Mouse (Mus musculus): ENCODE measurements around the gene Olfr93. TPM values are rescaled to one million over a fixed set of nuclear protein-coding genes. Genes with fewer than 3 reads are reported as not detected.
"Not testable (repeated sequence)": the region's sequence is repeated elsewhere in the genome, so short reads cannot be mapped to it uniquely, and the experiment has no call there.

Gene Olfr93
- total and polyA plus RNA-seq, 2 experiments from 2014 or later, result not detected

DNA sequence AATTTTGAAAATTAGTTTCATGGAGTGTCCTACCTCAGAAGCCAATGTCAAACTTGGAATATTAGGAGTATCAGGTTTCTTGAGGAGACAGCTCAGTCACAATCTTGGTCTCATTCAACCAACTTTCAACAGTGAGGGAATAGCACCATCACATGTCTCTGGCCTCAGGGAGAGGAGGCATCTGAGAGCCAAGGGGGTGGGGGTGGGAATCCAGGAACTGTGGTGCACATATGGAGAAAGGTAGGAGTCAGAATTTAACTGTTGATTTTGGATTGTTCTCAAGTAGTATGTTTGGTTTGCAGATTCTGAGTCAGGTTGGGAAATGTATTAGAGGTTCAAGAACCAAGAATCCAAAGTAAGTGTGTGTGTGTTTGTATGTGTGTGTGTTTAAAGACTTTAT is 31.7 kb upstream of the Olfr93 start:
- no peak for DNase-seq
- H3K4me1 ChIP-seq (ENCODE audit: insufficient read depth), result no peaks in the 10 kb centered on the region
- no peak overlapping the region for H3K9ac ChIP-seq
- ATAC-seq, result no peak
- no peak overlapping the region for H3K4me2 ChIP-seq (ENCODE audit: low read depth)
- no peaks in the 10 kb centered on the region for H3K9me3 ChIP-seq (ENCODE audit: low read length)
- TF ChIP-seq CTCF (IDR thresholded peaks at IDR 0.05; ENCODE audit: low read depth), result no peak
- no peak overlapping the region for H3K27ac ChIP-seq (ENCODE audit: low read depth, low read length)
- H3K4me3 ChIP-seq (ENCODE audit: low read depth, low read length), result no peak overlapping the region
- no peaks in the 10 kb centered on the region for H3K36me3 ChIP-seq (ENCODE audit: insufficient read depth)
- peaks cover 9% of the 10 kb centered on the region for H3K27me3 ChIP-seq (ENCODE audit: insufficient read depth, low read length)

DNA sequence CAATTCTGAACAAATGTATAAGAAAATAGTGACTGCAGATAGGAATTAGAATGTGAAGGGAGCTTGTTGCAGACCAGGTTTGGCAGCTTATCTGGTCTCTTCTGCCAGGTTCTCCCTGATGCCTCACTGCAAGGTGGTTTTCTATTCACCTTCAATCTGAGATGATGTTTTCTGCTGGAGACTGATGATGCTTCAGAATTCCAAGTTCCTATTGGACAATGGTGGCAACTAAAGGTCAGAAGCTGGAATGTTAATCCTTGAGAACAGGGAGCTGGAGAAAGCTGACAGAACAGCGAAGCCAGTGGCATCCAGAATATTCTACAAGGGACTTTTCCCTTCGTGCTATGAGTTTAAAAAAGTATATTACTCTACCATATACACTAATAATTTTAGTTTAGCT is 29.4 kb upstream of the Olfr93 start:
- Histone ChIP-seq H3K27me3 (ENCODE audit: insufficient read depth, low read length) (no peaks in the 10 kb centered on the region), H3K4me2 (ENCODE audit: low read depth) (no peak overlapping the region), H3K36me3 (ENCODE audit: insufficient read depth) (no peaks in the 10 kb centered on the region), H3K9me3 (ENCODE audit: low read length) (no peaks in the 10 kb centered on the region), H3K9ac (no peak overlapping the region), H3K27ac (ENCODE audit: low read depth, low read length) (no peak overlapping the region), H3K4me1 (ENCODE audit: insufficient read depth) (no peaks in the 10 kb centered on the region), H3K4me3 (ENCODE audit: low read depth, low read length) (no peak overlapping the region)
- WGBS, result 25% methylated on average over 2 of the region's 2 CpGs
- TF ChIP-seq CTCF (IDR thresholded peaks at IDR 0.05; ENCODE audit: low read depth), result no peak
- ATAC-seq (no peak), DNase-seq (peak; percentile 34)

DNA sequence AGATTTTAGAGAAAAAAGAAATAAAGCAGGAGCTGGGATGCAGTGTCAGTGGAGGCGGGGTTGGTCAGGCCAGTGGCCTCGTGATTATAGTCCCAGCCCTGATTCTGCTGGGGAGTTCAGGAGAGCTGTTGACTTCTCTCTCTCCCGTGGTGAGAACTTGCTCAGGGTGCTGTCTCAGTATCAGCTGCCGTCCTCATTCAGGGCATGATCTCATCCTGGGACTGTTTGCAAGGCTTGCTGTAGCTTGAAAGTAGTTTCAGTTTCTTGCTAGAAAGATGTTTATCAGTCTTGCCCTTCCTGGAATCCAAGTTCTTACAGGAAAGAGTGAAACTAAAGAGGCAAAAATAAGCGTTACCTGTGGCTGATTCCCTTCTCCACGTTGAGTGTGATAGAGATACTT is 24.2 kb upstream of the Olfr93 start:
- Histone ChIP-seq H3K4me2 (ENCODE audit: low read depth) (no peak overlapping the region), H3K9me3 (ENCODE audit: low read length) (no peaks in the 10 kb centered on the region), H3K9ac (no peak overlapping the region), H3K4me3 (ENCODE audit: low read depth, low read length) (no peak overlapping the region), H3K36me3 (ENCODE audit: insufficient read depth) (no peaks in the 10 kb centered on the region), H3K27me3 (ENCODE audit: insufficient read depth, low read length) (no peaks in the 10 kb centered on the region), H3K4me1 (ENCODE audit: insufficient read depth) (no peaks in the 10 kb centered on the region), H3K27ac (ENCODE audit: low read depth, low read length) (no peak overlapping the region)
- no peak for TF ChIP-seq CTCF (IDR thresholded peaks at IDR 0.05; ENCODE audit: low read depth)
- 51% methylated on average over 6 of the region's 6 CpGs for WGBS
- DNase-seq (no peak), ATAC-seq (no peak)

DNA sequence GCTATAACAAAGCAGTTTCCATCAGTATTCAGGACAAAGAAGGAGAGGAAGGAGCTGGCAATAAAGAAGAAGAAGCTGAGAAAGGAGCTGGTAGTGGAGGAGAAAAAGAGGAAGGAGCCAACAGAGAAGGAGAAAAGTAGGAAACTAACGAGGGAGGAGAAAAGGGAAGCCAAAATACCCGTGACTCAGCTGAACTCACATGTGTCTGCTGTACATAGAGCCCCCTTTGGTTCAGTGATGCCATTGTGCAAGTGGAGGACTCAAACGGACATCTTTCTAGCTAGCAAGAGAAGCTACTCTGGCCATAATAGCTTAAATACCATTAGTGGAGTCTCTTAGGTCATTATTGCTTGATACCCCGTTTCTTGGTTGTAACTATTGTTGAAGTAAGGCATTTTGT is 29.9 kb downstream of the Olfr93 start:
- H3K9me3 ChIP-seq (ENCODE audit: low read length); H3K36me3 ChIP-seq (ENCODE audit: insufficient read depth); DNase-seq; H3K27ac ChIP-seq (ENCODE audit: low read depth, low read length); H3K4me3 ChIP-seq (ENCODE audit: low read depth, low read length); H3K4me1 ChIP-seq (ENCODE audit: insufficient read depth); H3K27me3 ChIP-seq (ENCODE audit: insufficient read depth, low read length); ATAC-seq; H3K4me2 ChIP-seq (ENCODE audit: low read depth); H3K9ac ChIP-seq: not testable (repeated sequence)
- WGBS, result 60% methylated on average over 4 of the region's 4 CpGs

DNA sequence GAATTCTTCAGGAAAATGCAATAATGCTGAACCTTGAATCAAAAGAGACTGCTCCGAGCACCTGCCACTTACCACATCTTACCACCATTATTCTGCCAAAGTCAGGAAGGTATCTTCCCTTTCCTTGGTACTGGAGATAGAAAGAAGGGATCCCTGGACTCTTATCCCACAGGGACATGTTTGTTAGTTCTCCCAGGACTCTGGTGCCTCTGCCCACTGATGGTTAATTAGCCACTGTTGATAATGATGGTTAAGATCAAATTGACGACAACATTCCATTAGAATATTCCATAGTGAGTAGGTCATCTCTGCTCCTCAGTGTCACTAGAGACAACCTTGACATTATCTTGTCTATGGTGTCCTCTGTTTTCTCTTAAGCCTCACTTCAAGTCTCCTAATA is 41.3 kb downstream of the Olfr93 start, which contains the start of gene Olfr92:
Gene Olfr92 (minus strand): TSS at position 101 of the 400 bp plus-strand sequence.
- DNase-seq, result no peak
- Histone ChIP-seq H3K27me3 (ENCODE audit: insufficient read depth, low read length) (no peaks in the 10 kb centered on the region), H3K27ac (ENCODE audit: low read depth, low read length) (no peak within 1 kb of the TSS), H3K9ac (no peak within 1 kb of the TSS), H3K4me2 (ENCODE audit: low read depth) (no peak within 1 kb of the TSS), H3K4me1 (ENCODE audit: insufficient read depth) (no peaks in the 10 kb centered on the region), H3K36me3 (ENCODE audit: insufficient read depth) (no peaks in the 10 kb centered on the region), H3K9me3 (ENCODE audit: low read length) (no peaks in the 10 kb centered on the region), H3K4me3 (ENCODE audit: low read depth, low read length) (no peak within 1 kb of the TSS)
- no peak for TF ChIP-seq CTCF (IDR thresholded peaks at IDR 0.05; ENCODE audit: low read depth)
- no peak for ATAC-seq
- 93% methylated on average over 2 of the region's 2 CpGs for WGBS

DNA sequence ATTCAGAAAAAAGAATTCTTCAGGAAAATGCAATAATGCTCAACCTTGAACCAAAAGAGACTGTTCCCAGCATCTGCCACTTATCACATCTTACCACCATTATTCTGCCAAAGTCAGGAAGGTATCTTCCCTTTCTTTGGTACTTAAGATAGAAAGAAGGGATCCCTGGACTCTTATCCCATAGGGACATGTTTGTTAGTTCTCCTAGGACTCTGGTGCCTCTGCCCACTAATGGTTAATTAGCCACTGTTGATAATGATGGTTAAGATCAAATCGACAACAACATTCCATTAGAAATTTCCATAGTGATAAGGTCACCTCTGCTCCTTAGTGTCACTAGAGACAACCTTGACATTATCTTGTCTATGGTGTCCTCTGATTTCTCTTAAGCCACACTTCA is 63.1 kb downstream of the Olfr93 start, which contains the start of gene Olfr91:
Gene Olfr91 (minus strand): TSS at position 101 of the 400 bp plus-strand sequence.
- Histone ChIP-seq H3K36me3 (ENCODE audit: insufficient read depth) (no peaks in the 10 kb centered on the region), H3K27me3 (ENCODE audit: insufficient read depth, low read length) (no peaks in the 10 kb centered on the region), H3K4me3 (ENCODE audit: low read depth, low read length) (no peak within 1 kb of the TSS), H3K27ac (ENCODE audit: low read depth, low read length) (no peak within 1 kb of the TSS), H3K4me1 (ENCODE audit: insufficient read depth) (no peaks in the 10 kb centered on the region), H3K9ac (no peak within 1 kb of the TSS), H3K4me2 (ENCODE audit: low read depth) (no peak within 1 kb of the TSS), H3K9me3 (ENCODE audit: low read length) (no peaks in the 10 kb centered on the region)
- no peak for ATAC-seq
- TF ChIP-seq CTCF (IDR thresholded peaks at IDR 0.05; ENCODE audit: low read depth), result no peak
- WGBS, result 83% methylated on average over 1 of the region's 1 CpGs
- no peak for DNase-seq

DNA sequence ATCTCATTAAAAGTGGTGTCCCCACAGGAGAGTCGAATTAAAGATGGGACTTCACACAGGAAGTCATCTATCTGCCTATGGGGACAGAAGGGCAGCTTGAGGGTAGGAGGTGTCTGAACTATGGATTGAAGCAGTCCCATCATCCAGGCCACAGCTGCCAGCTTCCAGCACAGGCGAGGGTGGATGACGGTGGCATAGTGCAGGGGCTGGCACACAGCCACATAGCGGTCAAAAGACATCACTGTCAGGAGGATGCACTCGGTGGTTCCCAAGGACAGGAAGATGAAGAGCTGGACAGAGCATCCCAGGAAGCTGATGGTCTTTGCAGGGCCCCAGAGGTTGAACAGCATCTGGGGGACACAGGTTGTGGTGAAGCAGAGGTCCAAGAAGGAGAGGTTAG is 68.0 kb downstream of the Olfr93 start:
- no peaks in the 10 kb centered on the region for H3K9me3 ChIP-seq (ENCODE audit: low read length)
- ATAC-seq (no peak), DNase-seq (no peak)
- no peak overlapping the region for H3K27ac ChIP-seq (ENCODE audit: low read depth, low read length)
- no peaks in the 10 kb centered on the region for H3K36me3 ChIP-seq (ENCODE audit: insufficient read depth)
- H3K4me2 ChIP-seq (ENCODE audit: low read depth), result no peak overlapping the region
- TF ChIP-seq CTCF (IDR thresholded peaks at IDR 0.05; ENCODE audit: low read depth), result no peak
- no peak overlapping the region for H3K9ac ChIP-seq
- 76% methylated on average over 5 of the region's 5 CpGs for WGBS
- no peaks in the 10 kb centered on the region for H3K4me1 ChIP-seq (ENCODE audit: insufficient read depth)
- no peak overlapping the region for H3K4me3 ChIP-seq (ENCODE audit: low read depth, low read length)
- H3K27me3 ChIP-seq (ENCODE audit: insufficient read depth, low read length), result no peaks in the 10 kb centered on the region

DNA sequence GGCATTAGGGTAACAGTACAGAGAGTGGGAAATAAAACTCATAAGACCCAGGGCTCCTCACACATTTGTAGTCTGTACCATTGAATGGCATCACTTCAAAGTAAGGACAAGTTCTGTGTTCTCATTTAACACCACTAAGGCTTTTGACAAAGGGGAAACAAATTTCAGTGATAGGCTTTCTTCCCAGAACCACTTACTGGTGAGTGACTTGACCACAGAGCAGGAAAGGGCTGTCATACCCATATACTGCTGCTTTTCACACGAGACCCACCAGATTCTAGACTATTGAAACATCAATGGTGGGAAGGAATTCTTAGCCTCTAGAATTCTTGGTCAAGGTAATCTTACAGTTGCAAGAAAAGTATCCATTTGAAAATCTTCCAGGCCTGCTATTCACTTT is 69.1 kb downstream of the Olfr93 start:
- no peak overlapping the region for H3K9ac ChIP-seq
- H3K4me3 ChIP-seq (ENCODE audit: low read depth, low read length), result no peak overlapping the region
- H3K36me3 ChIP-seq (ENCODE audit: insufficient read depth), result no peaks in the 10 kb centered on the region
- no peaks in the 10 kb centered on the region for H3K4me1 ChIP-seq (ENCODE audit: insufficient read depth)
- no peaks in the 10 kb centered on the region for H3K9me3 ChIP-seq (ENCODE audit: low read length)
- no peak overlapping the region for H3K4me2 ChIP-seq (ENCODE audit: low read depth)
- TF ChIP-seq CTCF (IDR thresholded peaks at IDR 0.05; ENCODE audit: low read depth), result no peak
- DNase-seq (no peak), ATAC-seq (no peak)
- 81% methylated on average over 1 of the region's 1 CpGs for WGBS
- H3K27me3 ChIP-seq (ENCODE audit: insufficient read depth, low read length), result no peaks in the 10 kb centered on the region
- no peak overlapping the region for H3K27ac ChIP-seq (ENCODE audit: low read depth, low read length)

Other genes starting within 250 kb of the Olfr93 start
- 1.8 and 2.5 TPM in 2 replicates for gene Rnf39, start 218.6 kb downstream of the Olfr93 start, total RNA-seq (2014; rRNA removed)
- gene Rnf39, start 218.6 kb downstream of the Olfr93 start, polyA plus RNA-seq (2015; fragmentation: Nextera tagmentation; extraction: Ambion mirVana), result 1.1 and 2.4 TPM in 2 replicates
- gene Ppp1r11, start 209.8 kb downstream of the Olfr93 start, total RNA-seq (2014; rRNA removed), result 72.3 and 82.2 TPM in 2 replicates
- gene Ppp1r11, start 209.8 kb downstream of the Olfr93 start, polyA plus RNA-seq (2015; fragmentation: Nextera tagmentation; extraction: Ambion mirVana), result 157 and 183 TPM in 2 replicates
- gene Znrd1, start 202.9 kb downstream of the Olfr93 start, total RNA-seq (2014; rRNA removed), result 28.6 and 35.0 TPM in 2 replicates
- gene Znrd1, start 202.9 kb downstream of the Olfr93 start, polyA plus RNA-seq (2015; fragmentation: Nextera tagmentation; extraction: Ambion mirVana), result 48.8 and 56.5 TPM in 2 replicates
- 2.0 and 3.4 TPM in 2 replicates for gene Znrd1as, start 202.9 kb downstream of the Olfr93 start, total RNA-seq (2014; rRNA removed)
- gene Znrd1as, start 202.9 kb downstream of the Olfr93 start, polyA plus RNA-seq (2015; fragmentation: Nextera tagmentation; extraction: Ambion mirVana), result 2.6 and 3.7 TPM in 2 replicates
- 0.38 TPM in 1 of 2 replicates, not detected in the other for gene 2410137M14Rik, start 180.3 kb downstream of the Olfr93 start, total RNA-seq (2014; rRNA removed)
- gene 2410137M14Rik, start 180.3 kb downstream of the Olfr93 start, polyA plus RNA-seq (2015; fragmentation: Nextera tagmentation; extraction: Ambion mirVana), result 0.36 TPM in 1 of 2 replicates, not detected in the other
- gene H2-M5, start 172.0 kb downstream of the Olfr93 start, total RNA-seq (2014; rRNA removed), result 3.5 and 4.2 TPM in 2 replicates
- gene H2-M5, start 172.0 kb downstream of the Olfr93 start, polyA plus RNA-seq (2015; fragmentation: Nextera tagmentation; extraction: Ambion mirVana), result 0.52 and 1.5 TPM in 2 replicates
- 208 and 220 TPM in 2 replicates for gene Zfp57, start 160.3 kb downstream of the Olfr93 start, total RNA-seq (2014; rRNA removed)
- 113 and 148 TPM in 2 replicates for gene Zfp57, start 160.3 kb downstream of the Olfr93 start, polyA plus RNA-seq (2015; fragmentation: Nextera tagmentation; extraction: Ambion mirVana)
- not detected in 2 replicates for gene Mog, start 138.1 kb downstream of the Olfr93 start, total RNA-seq (2014; rRNA removed)
- gene Mog, start 138.1 kb downstream of the Olfr93 start, polyA plus RNA-seq (2015; fragmentation: Nextera tagmentation; extraction: Ambion mirVana), result 0.53 and 1.1 TPM in 2 replicates
- gene Gabbr1, start 115.5 kb downstream of the Olfr93 start, total RNA-seq (2014; rRNA removed), result 353 and 416 TPM in 2 replicates
- gene Gabbr1, start 115.5 kb downstream of the Olfr93 start, polyA plus RNA-seq (2015; fragmentation: Nextera tagmentation; extraction: Ambion mirVana), result 58.1 and 80.1 TPM in 2 replicates
- gene Olfr90, start 73.0 kb downstream of the Olfr93 start, total RNA-seq (2014; rRNA removed), result not detected in 2 replicates
- gene Olfr90, start 73.0 kb downstream of the Olfr93 start, polyA plus RNA-seq (2015; fragmentation: Nextera tagmentation; extraction: Ambion mirVana), result not detected in 2 replicates
- gene Olfr91, start 63.2 kb downstream of the Olfr93 start, total RNA-seq (2014; rRNA removed), result not detected in 2 replicates
- not detected in 2 replicates for gene Olfr91, start 63.2 kb downstream of the Olfr93 start, polyA plus RNA-seq (2015; fragmentation: Nextera tagmentation; extraction: Ambion mirVana)
- not detected in 2 replicates for gene Olfr92, start 41.4 kb downstream of the Olfr93 start, total RNA-seq (2014; rRNA removed)
- gene Olfr92, start 41.4 kb downstream of the Olfr93 start, polyA plus RNA-seq (2015; fragmentation: Nextera tagmentation; extraction: Ambion mirVana), result not detected in 2 replicates
- gene Ubd, start 32.4 kb upstream of the Olfr93 start, total RNA-seq (2014; rRNA removed), result not detected in 2 replicates
- gene Ubd, start 32.4 kb upstream of the Olfr93 start, polyA plus RNA-seq (2015; fragmentation: Nextera tagmentation; extraction: Ambion mirVana), result not detected in 2 replicates
- gene Olfr94, start 39.5 kb upstream of the Olfr93 start, total RNA-seq (2014; rRNA removed), result not detected in 2 replicates
- gene Olfr94, start 39.5 kb upstream of the Olfr93 start, polyA plus RNA-seq (2015; fragmentation: Nextera tagmentation; extraction: Ambion mirVana), result not detected in 2 replicates
- 0.05 TPM in 1 of 2 replicates, not detected in the other for gene Olfr95, start 51.6 kb upstream of the Olfr93 start, total RNA-seq (2014; rRNA removed)
- not detected in 2 replicates for gene Olfr95, start 51.6 kb upstream of the Olfr93 start, polyA plus RNA-seq (2015; fragmentation: Nextera tagmentation; extraction: Ambion mirVana)
- not detected in 2 replicates for gene Olfr96, start 58.7 kb upstream of the Olfr93 start, total RNA-seq (2014; rRNA removed)
- not detected in 2 replicates for gene Olfr96, start 58.7 kb upstream of the Olfr93 start, polyA plus RNA-seq (2015; fragmentation: Nextera tagmentation; extraction: Ambion mirVana)
- not detected in 2 replicates for gene Olfr97, start 75.8 kb upstream of the Olfr93 start, total RNA-seq (2014; rRNA removed)
- not detected in 2 replicates for gene Olfr97, start 75.8 kb upstream of the Olfr93 start, polyA plus RNA-seq (2015; fragmentation: Nextera tagmentation; extraction: Ambion mirVana)
- not detected in 2 replicates for gene Olfr98, start 102.3 kb upstream of the Olfr93 start, total RNA-seq (2014; rRNA removed)
- not detected in 2 replicates for gene Olfr98, start 102.3 kb upstream of the Olfr93 start, polyA plus RNA-seq (2015; fragmentation: Nextera tagmentation; extraction: Ambion mirVana)
- 1.0 and 1.9 TPM in 2 replicates for gene H2-M3, start 108.7 kb upstream of the Olfr93 start, total RNA-seq (2014; rRNA removed)
- 1.5 and 1.7 TPM in 2 replicates for gene H2-M3, start 108.7 kb upstream of the Olfr93 start, polyA plus RNA-seq (2015; fragmentation: Nextera tagmentation; extraction: Ambion mirVana)
- gene Olfr99, start 122.0 kb upstream of the Olfr93 start, total RNA-seq (2014; rRNA removed), result not detected in 2 replicates
- gene Olfr99, start 122.0 kb upstream of the Olfr93 start, polyA plus RNA-seq (2015; fragmentation: Nextera tagmentation; extraction: Ambion mirVana), result not detected in 2 replicates
- gene Olfr101, start 142.8 kb upstream of the Olfr93 start, total RNA-seq (2014; rRNA removed), result not detected in 2 replicates
- gene Olfr101, start 142.8 kb upstream of the Olfr93 start, polyA plus RNA-seq (2015; fragmentation: Nextera tagmentation; extraction: Ambion mirVana), result not detected in 2 replicates
- not detected in 2 replicates for gene Olfr102, start 155.6 kb upstream of the Olfr93 start, total RNA-seq (2014; rRNA removed)
- gene Olfr102, start 155.6 kb upstream of the Olfr93 start, polyA plus RNA-seq (2015; fragmentation: Nextera tagmentation; extraction: Ambion mirVana), result not detected in 2 replicates
- not detected in 2 replicates for gene Olfr103, start 178.2 kb upstream of the Olfr93 start, total RNA-seq (2014; rRNA removed)
- not detected in 2 replicates for gene Olfr103, start 178.2 kb upstream of the Olfr93 start, polyA plus RNA-seq (2015; fragmentation: Nextera tagmentation; extraction: Ambion mirVana)
- gene Olfr104-ps, start 198.1 kb upstream of the Olfr93 start, total RNA-seq (2014; rRNA removed), result not detected in 2 replicates
- gene Olfr104-ps, start 198.1 kb upstream of the Olfr93 start, polyA plus RNA-seq (2015; fragmentation: Nextera tagmentation; extraction: Ambion mirVana), result not detected in 2 replicates
- not detected in 2 replicates for gene Olfr105-ps, start 217.5 kb upstream of the Olfr93 start, total RNA-seq (2014; rRNA removed)
- not detected in 2 replicates for gene Olfr105-ps, start 217.5 kb upstream of the Olfr93 start, polyA plus RNA-seq (2015; fragmentation: Nextera tagmentation; extraction: Ambion mirVana)
- gene Olfr106-ps, start 228.9 kb upstream of the Olfr93 start, total RNA-seq (2014; rRNA removed), result not detected in 2 replicates
- gene Olfr106-ps, start 228.9 kb upstream of the Olfr93 start, polyA plus RNA-seq (2015; fragmentation: Nextera tagmentation; extraction: Ambion mirVana), result not detected in 2 replicates
- gene Olfr107, start 237.7 kb upstream of the Olfr93 start, total RNA-seq (2014; rRNA removed), result not detected in 2 replicates
- gene Olfr107, start 237.7 kb upstream of the Olfr93 start, polyA plus RNA-seq (2015; fragmentation: Nextera tagmentation; extraction: Ambion mirVana), result not detected in 2 replicates

Data from forebrain, postnatal 0 days (tissue).